Mouse (Mus musculus) adrenal gland, postnatal 4 days (tissue): ENCODE results near the gene Gm9507. TPM values are rescaled to one million over a fixed set of nuclear protein-coding genes. Genes with fewer than 3 reads are reported as not detected.
"Not testable (repeated sequence)": the region's sequence is repeated elsewhere in the genome, so short reads cannot be mapped to it uniquely, and the experiment has no call there.

Experiments used
- DNase-seq, 2 experiments: peaks; one replicate each; pipeline ENCODE4 v3.0.0; 2021 to 2022; ENCODE audit warnings: low spot score in 2 of 2, mixed read lengths in 2 of 2
- long read RNA-seq, 2 experiments: library from polyadenylated mRNA; stranded (forward); transcript quantifications; one replicate each; pipeline ENCODE4 v2.0.0; 2021
- total RNA-seq, 2 experiments: library from RNA; stranded (reverse); gene quantifications; 2 replicates each; pipeline ENCODE4 v1.2.3; 2021

Gene Gm9507
- not detected for total RNA-seq
- long read RNA-seq, experiment 1: 0 reads
- long read RNA-seq, experiment 2: 0 reads

DNA sequence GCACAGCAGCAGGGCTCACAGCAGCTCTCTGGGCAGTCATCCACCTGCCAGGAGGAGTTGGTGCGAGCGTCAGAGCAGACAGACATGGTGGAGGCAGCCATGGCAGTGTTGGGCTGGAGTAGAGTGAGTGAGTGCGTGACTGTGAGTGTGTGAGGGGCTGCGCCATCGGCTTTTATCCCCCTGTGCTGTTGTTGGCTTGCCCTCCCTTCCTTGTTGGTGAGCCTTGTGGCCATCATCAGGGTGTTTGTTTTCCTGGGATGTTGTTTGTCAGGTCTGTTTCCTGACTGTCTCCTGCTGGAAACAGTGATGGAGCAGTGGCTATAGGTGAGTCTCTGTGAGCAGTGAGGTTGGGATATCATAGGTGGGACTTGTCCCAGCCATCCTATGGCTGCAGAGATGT, at the start of gene Gm9507:
TSS of gene Gm9507 (minus strand) at position 101 of the 400 bp plus-strand sequence.
- no peak for DNase-seq

DNA sequence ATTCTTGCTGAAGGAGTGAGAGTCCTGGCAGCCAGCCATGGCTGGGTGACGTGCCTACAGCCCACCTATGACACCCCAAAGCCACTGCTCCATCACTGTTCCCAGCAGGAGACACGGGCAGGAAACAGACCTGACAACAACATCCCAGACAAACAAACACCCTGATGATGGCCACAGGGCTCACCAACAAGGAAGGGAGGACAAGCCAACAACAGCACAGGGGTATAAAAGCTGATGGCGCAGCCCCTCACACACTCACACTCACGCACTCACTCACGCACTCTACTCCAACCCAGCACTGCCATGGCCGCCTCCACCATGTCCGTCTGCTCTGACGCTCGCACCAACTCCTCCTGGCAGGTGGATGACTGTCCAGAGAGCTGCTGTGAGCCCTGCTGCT, 40.9 kb upstream of the Gm9507 start, which contains the start of gene Gm10318:
TSS of gene Gm10318 (plus strand) at position 301 of the 400 bp plus-strand sequence.
- no peak for DNase-seq

DNA sequence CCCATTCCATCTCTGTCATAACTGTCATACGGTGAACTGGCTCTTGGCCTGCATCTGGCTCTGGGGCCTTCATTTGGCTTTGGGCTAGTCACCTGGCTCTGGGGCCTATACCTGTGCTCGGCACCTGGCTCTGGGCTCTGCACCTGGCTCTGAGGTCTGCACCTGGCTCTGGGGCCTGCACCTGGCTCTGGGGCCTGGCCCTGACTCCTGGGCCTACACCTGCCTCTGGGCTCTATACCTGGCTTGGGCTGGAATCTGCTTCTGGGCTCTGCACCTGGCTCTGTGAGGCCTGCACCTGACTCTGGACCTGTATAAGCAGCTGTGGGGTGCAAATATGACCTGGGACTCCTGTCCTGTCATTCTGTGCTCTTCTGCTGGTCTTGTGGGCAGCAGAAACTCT, 35.9 kb upstream of the Gm9507 start:
- DNase-seq: no peak

DNA sequence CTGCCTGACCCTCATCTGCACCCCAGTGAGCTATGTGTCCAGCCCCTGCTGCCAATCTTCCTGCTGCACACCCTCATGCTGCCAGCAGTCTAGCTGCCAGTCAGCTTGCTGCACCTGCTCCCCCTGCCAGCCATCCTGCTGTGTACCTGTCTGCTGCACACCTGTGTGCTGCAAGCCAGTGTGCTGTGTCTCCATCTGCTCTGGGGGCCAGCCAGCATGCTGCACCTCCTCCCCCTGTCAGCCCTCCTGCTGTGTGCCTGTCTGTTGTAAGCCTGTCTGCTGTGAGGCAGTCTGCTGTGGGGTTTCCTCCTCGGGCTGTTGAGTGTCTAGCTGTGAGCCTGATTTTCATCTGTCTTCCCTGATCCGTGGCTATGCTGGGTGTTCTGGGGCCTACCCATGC, 35.3 kb upstream of the Gm9507 start:
- no peak for DNase-seq

DNA sequence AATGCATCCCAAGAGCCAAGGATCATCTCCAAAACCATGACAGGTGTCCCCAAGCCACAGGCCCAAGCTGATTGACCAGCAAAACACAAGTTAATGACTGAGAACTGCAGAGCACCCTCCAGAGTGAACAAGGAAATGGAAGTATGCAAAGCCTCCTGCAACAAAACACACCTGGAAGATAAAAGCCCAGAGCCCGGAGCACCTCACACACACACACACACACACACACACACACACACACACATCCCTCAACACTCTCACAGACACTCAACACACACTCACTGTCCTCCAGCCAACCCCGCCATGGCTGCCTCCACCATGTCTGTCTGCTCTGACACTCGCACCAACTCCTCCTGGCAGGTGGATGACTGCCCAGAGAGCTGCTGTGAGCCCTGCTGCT, 34.9 kb upstream of the Gm9507 start, which contains the start of gene Gm36176:
TSS of gene Gm36176 (plus strand) at position 301 of the 400 bp plus-strand sequence.
- DNase-seq: no peak

DNA sequence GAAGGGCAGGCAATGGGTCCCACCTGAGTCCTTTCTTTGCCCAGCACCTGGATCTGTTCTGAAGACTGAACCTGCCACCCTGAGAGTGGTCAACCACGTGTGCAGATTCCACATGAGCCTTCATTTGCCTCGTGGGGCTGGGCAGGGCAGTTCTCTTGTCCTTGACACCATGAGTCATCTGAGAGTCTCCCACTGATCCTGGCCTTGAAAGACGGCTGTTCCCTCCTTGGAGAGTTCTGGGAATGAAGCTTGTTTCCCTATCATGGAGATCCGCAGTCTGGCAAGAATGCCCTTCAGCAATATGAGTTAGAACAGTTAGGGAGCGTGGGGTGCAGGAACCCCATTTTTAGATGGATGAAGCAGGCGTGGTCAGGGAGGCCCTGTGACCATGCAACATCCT, 27.4 kb upstream of the Gm9507 start:
- DNase-seq: no peak

DNA sequence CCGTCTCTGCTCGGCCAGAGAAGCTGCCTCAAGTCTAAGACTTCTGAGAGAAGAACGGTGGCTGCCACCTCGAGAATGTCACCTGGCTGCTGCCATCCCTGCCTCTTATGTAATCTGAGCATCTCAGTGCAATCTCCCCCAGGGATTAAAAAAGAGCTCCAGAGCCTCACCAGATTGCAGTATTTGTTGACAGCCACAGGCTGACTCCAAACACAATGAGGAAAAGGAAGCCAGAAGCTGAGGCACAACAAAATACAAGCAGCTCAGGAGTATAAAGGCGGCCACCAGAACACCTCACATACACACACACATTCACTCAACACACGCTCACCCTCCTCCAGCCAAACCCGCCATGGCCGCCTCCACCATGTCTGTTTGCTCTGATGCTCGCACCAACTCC, 24.0 kb upstream of the Gm9507 start, which contains the start of gene Krtap10-10:
TSS of gene Krtap10-10 (plus strand) at position 301 of the 400 bp plus-strand sequence.
- no peak for DNase-seq

DNA sequence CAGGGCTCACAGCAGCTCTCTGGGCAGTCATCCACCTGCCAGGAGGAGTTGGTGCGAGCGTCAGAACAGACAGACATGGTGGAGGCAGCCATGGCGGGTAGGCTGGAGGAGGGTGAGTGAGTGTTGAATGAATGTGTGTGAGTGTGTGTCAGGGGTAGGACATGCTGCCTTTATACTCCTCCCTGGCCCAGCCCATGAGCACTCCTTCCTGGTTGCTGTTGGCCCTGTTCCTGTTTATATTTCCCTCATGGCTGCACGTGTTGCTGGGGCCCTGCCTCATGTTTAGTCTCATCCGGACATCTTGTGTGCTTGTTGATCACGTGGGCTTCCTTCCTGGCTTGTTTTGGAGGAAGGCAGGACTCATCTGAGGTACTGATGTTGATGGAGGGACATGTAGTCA, 15.3 kb upstream of the Gm9507 start, which contains the start of gene Krtap10-4:
TSS of gene Krtap10-4 (minus strand) at position 145 of the 400 bp plus-strand sequence.
- DNase-seq: no peak

DNA sequence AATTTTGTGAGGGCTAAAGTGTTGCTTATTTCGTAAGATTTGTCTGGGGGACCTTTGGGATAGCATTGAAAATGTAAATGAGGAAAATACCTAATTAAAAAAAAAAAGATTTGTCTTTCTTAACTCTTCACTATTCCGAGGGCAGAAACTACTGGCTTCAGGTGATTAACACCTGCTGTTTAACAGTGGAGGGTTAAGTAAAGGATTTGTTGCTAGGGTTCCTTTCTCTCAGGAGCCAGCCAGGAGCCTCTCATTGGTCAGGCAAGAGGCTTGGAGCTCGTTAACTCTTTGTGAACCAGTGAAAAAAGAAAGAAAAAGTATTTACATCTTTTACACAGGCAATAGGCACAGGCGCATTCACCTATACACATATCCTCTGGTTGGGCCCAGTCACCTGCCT, 7.6 kb upstream of the Gm9507 start:
- DNase-seq: no peak

DNA sequence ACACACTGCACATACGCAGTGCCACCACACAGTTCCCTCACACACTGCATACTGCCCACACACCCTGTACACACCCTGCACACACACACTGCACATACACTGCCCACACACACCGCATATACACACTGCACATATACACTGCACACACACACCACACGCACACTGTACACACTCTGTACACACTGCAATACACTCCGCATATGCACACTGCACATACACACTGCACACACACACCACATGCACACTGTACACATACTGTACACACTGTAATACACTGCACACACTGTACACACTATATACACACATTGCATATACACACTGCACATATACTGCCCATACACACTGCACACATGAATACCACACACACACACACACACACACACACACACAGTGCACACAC, 6.9 kb upstream of the Gm9507 start:
- no peak for DNase-seq

DNA sequence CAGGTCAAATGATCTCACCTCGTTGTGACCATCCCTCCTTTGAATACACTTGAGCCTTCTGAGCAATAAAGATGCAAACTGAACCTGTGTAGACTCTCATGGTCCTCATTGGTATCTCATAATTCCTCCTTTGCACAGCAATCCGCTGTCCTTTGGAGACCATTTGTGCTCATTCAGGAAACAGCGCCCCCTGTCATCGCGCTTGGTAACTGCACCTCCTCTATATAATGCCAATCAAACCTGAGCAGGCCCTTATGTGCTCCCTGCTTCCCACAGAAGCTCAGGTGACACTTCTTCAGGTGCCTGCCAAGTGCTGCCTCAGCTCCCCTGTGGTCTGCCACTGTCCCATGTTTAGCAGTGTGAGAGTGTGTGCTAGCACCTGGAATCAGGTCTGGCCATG, 3.9 kb upstream of the Gm9507 start:
- DNase-seq: no peak

DNA sequence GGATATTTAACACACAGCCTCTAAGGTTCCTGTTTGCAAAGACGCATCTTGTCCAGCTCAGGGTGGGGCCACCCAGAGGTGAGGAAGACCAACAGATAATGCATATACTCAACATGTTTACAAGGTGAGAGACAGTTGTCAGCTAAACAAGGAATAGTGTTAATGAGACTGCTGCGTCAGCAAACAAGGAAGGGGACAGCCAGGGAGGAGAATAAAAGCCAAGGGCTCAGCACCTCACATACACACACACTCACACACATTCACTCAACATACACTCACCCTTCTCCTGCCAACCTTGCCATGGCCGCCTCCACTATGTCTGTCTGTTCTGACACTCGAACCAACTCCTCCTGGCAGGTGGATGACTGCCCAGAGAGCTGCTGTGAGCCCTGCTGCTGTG, 2.7 kb upstream of the Gm9507 start, which contains the start of gene Gm2696:
TSS of gene Gm2696 (plus strand) at position 301 of the 400 bp plus-strand sequence.
- no peak for DNase-seq

DNA sequence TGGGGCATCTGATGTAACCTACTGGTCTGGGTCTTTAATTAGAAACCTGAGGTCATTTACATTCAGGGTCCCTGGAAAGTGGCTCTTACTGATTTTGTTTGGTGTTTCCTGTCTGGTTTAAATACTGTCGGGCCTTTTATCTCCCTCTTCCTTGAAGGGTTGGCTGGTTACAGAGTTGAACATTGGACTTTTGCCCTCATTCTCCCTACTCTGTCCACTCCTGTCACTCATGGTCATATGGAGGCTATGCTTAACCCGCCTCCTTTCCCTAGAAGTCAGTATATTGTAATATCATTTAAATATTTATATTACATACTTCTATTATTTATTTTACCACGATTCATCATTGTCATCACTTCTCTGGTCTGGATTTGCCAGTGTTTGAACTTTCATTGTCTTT, 7.5 kb downstream of the Gm9507 start:
- no peak for DNase-seq

DNA sequence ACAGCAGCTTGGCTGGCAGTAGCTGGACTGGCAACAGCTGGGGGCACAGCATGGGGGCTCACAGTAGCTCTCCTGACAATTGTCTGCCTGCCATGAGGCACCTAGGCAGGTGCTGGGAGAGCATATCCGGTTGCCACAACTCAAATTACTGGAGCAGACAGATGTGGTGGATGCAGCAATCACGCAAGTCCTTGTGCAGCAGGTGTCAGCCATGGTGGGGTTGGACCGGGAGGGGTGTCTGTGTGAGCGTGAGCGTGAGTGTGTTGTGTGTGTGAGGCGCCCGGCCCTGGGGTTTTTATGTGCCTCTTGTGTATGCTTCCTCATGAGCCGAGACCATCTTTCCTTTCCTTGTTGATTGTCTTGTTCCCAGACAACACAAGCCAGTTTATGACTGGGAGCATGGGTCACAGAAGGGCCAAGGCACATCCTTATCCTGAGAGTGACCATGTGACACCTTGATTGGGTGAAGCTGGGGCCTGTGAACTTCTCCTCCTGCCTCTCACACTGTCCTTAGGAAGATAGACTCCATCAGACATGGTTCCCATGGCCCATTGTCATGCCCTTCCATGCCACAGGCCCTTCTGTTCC, 12.6 kb downstream of the Gm9507 start, which contains the start of gene Gm19668:
TSS of gene Gm19668 (minus strand) at position 213 of the 588 bp plus-strand sequence.
- DNase-seq: no peak

DNA sequence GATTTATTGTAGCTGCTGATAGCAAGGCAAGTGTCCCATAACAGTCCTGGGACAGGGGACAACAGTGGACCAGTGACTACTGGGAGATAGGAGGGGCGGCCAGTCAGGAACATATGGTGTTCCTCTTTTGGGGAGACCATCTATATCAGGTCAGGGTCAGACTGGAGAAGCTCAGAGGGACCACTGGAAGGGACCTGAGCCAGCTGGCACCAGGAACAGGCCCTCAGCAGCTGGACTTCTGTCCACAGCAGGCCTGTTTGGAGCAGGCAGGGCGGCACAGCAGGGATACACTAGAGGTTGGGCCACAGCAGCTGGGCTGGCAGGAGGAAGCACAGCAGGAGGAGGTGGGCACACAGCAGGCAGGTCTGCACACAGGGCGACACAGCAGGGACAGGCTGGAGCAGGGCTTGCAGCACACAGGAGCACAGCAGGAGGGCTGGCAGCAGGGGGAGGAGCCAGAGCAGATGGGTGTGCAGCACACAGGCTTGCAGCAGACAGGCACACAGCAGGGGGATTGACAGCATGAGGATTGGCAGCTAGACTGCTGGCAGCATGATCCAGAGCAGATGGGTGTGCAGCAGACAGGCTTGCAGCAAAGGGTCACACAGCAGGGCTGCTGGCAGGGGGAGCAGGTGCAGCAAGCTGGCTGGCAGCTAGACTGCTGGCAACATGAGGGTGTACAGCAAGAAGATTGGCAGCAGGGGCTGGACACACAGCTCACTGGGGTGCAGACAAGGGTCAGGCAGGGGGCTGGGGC, 13.3 kb downstream of the Gm9507 start:
- not testable (repeated sequence) for DNase-seq

DNA sequence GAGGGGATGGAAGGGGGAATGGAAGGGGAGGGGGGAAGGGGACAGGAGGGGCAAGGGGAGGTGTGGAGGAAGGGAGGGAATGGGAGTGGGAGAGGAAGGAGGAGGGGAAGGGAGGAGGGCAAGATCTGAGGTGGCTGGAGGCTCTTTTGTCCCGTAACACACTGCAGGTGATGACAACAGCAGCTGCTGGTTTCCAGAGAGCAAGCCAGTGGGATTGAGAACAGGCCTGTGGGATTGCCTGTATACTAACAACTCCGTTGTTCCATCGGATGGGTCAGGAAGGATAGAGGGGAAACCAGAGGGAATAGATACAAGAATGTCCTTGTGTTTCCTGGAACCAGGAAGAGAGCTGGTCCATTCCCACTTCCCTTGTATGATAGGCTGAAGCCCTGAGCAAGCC, 14.0 kb downstream of the Gm9507 start:
- DNase-seq: no peak

DNA sequence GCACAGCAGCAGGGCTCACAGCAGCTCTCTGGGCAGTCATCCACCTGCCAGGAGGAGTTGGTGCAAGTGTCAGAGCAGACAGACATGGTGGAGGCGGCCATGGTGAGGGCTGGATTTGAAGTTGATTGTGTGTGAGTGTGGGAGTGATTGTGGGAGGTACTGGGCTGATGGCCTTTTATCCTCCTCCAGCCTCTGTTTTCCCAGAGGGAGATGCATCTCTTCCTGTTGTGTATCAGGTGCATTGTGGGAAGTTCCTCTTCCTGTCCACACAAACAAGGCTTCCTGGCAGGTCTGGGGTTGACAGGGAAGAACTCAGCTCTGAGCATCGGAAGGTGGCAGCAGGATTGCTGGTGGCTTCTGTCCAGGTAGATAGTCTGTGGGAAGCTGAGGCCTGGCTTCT, 16.7 kb downstream of the Gm9507 start, which contains the start of gene Gm9639:
TSS of gene Gm9639 (minus strand) at position 101 of the 400 bp plus-strand sequence.
- no peak for DNase-seq

DNA sequence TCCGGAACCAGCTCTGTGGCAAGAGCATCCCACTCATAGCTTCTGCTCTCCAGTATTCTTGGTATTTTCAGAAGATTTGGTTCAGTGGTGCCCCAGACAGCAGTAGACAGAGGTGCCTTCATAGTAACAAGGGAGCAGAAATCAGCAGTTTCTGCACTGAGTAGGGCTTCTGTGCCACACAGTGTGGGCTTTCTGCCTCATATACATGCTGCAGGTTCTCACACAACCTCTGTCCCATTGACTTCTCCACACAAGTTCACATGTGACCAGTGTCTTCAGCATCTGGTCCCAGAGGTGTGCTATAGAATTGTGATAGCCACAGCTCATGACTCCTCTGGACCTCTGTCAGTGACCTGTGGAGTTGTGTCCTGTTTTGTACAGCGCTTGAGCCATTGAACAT, 23.0 kb downstream of the Gm9507 start:
- no peak for DNase-seq

DNA sequence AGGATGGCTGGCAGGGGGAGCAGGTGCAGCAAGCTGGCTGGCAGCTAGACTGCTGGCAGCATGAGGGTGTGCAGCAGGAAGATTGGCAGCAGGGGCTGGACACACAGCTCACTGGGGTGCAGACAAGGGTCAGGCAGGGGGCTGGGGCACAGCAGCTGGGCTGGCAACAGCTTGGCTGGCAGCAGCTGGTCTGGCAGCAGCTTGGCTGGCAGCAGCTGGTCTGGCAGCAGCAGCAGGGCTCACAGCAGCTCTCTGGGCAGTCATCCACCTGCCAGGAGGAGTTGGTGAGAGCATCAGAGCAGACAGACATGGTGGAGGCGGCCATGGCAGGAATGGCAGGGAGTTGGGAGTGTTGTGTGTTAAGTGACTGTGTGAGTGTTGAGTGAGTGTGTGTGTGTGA, 23.8 kb downstream of the Gm9507 start, which contains the start of gene Gm7137:
TSS of gene Gm7137 (minus strand) at position 325 of the 400 bp plus-strand sequence.
- not testable (repeated sequence) for DNase-seq

DNA sequence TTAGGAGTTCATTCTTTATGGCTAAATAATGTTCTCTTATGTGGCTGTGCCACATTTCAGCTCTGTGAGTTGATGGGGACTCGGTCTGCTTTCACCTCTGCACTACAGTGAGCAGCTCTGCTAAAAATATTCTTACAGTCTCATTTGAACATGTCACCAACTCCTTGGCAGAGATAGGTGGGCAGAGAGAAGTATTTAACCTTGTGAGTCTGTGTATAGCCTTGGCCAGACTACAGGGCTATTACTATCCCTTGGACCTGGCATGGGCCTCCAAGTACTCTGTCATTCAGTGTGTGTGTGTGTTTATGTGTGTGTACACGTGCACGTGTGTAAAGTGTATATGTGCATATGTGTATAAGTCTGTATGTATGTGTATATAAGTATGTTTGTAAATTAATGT, 28.2 kb downstream of the Gm9507 start:
- DNase-seq: not testable (repeated sequence)

DNA sequence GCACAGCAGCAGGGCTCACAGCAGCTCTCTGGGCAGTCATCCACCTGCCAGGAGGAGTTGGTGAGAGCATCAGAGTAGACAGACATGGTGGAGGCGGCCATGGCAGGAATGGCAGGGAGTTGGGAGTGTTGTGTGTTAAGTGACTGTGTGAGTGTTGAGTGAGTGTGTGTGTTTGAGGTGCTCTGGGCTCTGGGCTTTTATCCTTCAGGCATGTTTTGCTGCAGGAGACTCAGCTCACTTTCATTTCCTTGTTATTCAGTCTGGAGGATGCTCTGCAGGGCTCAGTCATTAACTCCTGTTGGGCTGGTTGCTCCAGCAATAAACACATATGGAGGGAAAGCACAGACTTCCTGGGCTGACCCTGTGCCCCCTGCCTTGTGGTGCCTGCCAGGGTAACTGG, 29.2 kb downstream of the Gm9507 start, which contains the start of gene Gm3250:
TSS of gene Gm3250 (minus strand) at position 101 of the 400 bp plus-strand sequence.
- DNase-seq: not testable (repeated sequence)

DNA sequence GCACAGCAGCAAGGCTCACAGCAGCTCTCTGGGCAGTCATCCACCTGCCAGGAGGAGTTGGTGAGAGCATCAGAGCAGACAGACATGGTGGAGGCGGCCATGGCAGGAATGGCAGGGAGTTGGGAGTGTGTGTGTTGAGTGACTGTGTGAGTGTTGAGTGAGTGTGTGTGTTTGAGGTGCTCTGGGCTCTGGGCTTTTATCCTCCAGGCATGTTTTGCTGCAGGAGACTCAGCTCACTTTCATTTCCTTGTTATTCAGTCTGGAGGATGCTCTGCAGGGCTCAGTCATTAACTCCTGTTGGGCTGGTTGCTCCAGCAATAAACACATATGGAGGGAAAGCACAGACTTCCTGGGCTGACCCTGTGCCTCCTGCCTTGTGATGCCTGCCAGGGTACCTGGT, 34.8 kb downstream of the Gm9507 start, which contains the start of gene Gm7138:
TSS of gene Gm7138 (minus strand) at position 101 of the 400 bp plus-strand sequence.
- not testable (repeated sequence) for DNase-seq
